Mouse (Mus musculus) kidney, postnatal 25 days (tissue): ENCODE results near the gene Chrna3.

Experiments
- DNase-seq, 2 experiments: peaks; one replicate each; pipeline ENCODE4 v3.0.0; 2021; ENCODE audit warnings: mixed read lengths in 2 of 2

Chrna3 gene

DNA sequence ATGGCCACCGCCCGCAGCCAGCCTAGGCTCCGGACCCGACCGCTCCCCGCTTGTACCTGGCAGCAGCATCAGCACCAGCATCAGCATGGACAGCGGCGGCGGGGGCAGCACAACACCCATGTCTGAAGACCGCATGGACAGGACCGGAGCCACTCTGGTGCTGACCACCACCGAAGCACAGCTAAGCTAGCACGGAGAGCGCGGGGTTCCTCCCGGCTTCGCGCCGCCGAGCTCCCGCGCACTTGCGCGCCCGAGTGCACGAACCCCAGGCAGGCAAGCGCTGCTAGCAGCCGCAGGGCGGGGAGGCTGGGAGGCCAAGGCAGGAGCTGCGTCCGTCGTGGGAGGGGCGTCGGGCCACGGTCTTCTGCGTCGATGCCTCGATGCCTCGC lies at the start of gene Chrna3:
Gene Chrna3 (minus strand): TSS at position 288 of the 389 bp plus-strand sequence.
- DNase-seq = peak in 1 of 2 experiments; percentile 38

DNA sequence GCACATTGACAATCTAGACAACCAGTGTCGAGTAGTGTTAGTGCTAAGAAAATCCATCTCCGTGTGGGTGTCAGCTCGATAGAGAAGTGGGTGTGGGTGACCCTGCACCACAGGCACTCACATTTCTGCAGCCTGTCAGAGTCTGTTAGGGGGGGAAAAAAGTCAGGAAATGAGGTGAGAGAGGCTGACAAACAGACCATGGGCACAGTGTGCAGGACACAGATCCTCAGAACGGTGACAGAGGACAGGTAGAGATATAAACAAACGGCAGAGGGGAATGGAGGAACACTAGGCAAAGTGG lies 41.6 kb upstream of the Chrna3 start:
- DNase-seq = no peak

DNA sequence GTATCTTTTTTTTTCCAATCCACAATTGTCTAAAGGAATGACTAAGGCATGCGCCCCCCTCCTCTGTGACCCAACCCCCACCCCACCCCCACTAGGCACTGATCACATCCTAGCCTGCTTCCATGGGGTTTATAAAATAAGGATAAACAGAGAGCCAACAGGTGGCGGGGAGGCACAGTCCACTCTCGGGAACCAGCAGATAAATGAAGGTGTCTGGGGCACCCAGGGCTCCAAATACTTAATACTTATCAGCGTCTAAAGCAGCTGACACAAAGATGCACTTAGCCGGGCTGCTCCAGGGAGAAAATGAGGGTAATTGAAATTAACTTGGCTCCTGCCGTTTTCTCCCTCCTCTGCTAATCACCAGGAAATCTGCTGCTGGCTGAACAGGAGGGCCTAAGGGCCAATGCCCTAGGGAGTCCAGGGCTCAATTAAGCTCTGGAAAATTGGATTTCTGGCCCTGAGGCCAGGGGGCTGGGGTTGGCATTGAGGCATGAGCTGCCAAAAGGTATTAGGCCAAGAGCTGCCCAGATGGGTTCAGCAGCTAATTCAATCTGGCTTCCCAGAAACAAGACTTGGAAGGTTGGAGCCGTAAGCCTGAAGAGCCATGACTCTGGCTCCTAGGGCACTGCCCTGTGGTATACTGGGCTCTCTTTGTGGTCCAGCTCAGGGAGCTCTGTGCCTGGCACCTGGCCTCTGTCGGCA lies 41.0 kb upstream of the Chrna3 start:
- no peak for DNase-seq

DNA sequence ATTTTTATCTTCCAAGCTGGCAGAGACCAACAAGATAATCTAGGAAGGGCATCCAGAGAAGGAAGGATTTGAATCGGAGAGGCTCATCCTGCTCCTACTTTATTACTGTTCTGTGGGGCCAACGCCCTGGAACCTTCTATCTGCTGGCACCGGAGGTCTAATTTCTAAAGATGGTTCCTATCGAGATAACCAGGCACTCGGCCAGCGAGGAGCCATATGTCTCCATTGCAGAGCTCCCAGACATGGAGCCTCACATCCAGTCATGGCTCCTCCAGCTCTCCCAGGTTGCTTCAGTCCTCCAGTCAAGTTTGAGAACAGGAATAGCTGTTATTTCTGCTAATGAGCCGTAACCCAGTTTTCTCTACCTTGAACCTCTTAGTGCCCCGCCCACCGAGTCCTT lies 38.9 kb upstream of the Chrna3 start:
- no peak for DNase-seq

DNA sequence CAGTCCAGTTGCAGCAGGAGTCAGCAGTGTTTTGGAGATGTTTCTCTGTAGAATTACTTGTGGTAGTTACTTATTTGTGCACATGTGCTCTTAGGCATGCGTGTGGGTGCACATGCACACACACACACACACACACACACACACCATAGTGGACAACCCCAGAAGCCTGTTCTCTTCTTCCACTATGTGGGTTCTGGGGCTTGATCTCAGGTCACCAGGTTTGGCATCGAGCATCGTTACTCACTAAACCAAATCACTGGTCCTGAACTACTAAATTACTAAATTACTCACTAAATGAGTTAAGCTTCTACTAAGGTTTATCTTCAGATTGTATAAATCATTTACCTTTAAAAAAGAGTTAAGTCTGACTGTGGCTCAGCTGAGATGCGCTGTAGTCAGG lies 31.7 kb upstream of the Chrna3 start:
- DNase-seq = peak; percentile 41 to 48

DNA sequence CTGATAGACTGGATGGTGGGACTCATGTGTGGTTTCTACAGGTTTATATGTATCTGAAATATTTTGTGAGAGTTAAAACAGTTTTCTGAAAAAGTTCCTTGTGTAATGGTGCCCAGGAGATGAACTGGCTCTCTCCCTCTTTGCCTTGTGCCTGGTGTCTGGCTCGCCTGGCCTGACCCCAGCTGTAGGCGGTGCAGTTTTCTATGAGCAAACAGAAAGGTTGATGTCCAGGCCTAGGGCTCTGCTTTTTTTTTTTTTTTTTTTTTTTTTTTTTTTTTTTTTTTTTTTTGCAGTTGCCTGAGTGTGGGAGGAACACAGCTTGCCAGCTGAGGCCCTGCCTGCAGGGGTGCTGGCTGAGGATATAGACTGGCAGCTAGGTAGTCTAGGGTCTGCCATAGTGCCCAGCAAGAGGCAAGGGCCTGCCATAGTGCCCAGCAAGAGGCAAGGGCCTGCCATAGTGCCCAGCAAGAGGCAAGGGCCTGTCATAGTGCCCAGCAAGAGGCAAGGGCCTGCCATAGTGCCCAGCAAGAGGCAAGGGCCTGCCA lies 29.1 kb upstream of the Chrna3 start:
- DNase-seq = peak in 1 of 2 experiments; percentile 44

DNA sequence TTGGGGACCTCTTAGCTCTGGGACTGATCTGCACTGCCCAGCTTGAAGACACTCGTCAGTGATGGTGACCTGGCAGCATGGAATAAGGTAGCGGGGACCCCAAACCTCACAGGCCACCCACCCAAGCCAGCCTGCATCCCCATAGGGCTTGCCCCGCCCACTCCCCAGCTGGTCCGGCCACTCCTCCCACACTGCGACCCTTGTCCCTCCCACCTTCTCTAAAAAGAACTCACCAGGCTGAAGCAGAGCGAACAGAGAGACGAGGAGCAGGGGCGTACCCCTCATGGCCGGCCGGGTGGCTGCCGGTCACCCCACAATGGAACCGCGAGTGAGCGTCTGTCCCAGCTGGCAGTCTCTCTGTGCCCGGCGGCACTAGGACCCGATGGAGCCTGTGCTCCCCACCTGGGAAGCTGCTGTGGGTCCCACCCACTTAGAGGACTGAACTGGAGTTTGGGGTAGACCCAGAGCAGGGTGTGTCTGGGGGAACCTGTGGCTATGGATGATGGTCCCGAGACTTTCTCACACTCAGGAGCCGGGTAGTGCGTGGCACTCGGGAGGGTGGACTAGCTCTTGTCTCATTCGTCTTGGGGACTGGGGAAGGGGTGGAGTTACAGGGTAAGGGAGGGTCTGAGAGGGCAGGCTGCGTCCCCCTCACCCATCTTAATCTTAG lies 22.0 kb upstream of the Chrna3 start, which contains the start of gene Chrnb4:
Gene Chrnb4 (minus strand): TSS at position 569 of the 670 bp plus-strand sequence.
- no peak for DNase-seq

DNA sequence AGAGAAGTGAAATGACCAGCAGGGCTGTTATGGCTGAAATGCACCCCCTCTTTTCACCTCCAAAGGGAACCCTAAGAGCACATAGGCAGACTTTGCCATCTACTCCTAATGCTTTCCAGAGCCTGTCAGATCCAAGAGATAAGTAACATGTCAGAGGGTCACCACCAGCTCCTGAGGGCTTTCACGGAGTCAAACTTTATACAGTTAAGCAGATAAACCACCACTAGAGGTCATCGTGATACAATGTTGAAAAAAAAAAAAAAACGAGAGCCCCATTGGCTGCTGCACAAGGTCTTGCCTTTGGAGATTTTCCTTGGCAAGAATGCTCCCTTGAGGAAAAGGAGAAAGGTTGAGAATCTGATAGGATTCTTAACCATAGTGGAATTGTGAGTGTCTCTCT lies 20.4 kb upstream of the Chrna3 start:
- no peak for DNase-seq

DNA sequence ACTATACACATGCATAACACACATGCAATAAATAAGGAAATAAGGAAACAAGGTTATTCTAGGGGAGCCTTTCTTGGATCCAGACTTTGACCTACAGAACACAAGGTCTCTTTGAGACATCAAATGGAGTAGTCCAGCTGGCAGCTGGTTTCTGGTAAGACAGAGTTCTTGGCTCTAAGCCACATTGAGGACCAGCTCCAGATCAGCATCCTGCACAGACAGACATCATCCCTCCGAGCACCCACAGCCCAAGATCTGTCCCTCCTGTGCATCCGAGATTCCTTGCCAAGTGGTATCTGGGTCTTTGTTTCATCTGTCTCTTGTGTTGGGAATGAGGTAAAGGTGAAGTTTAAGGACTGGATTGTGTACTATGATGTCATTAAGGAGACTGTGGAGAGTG lies 18.6 kb upstream of the Chrna3 start:
- no peak for DNase-seq

GRCm38 (mm10) chr9:55043688-55044087 lies 17.3 kb upstream of the Chrna3 start:
- no peak for DNase-seq

- DNase-seq = no peak
These were observed 15.0 kb upstream of the Chrna3 start for GRCm38 (mm10) chr9:55041389-55041788.

DNA sequence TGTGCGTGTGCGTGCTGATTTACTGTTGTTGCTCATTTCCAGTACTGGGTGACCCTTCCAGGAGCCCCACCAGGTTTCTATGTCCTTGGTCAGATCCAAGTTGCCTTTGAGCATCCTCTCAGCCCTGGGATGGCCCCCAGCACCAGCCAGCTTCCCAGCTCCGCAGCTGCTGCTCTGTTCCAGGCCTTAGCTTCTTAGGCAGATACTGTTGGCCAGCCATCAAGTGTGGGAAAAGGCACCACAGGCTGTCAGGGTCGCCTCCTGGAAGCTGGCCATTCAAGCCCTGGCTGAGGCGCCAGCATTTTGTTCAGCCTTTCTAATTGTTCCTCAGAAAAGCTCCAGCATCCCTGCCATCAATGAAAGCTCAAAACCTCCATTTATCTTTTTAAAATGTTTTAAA lies 13.6 kb upstream of the Chrna3 start:
- no peak for DNase-seq

DNA sequence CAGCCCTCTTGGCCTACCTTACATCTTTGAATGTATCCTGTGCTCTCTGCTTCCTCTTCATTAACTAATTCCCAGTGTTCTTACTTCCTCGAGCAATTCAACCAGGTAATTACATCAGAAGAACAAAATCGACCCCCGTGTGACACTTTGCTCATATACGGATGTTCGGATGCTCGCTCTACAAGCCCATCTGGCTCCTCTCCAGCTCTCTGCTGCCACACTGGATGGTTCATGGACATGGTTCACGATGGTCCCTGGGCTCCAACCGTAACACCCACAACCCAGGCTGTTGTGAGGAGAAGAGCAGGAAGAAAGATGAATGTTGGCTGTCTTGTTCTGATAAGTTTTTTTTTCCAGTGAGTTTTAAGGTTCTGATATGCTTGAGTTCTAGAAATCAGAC lies 12.6 kb upstream of the Chrna3 start:
- no peak for DNase-seq

DNA sequence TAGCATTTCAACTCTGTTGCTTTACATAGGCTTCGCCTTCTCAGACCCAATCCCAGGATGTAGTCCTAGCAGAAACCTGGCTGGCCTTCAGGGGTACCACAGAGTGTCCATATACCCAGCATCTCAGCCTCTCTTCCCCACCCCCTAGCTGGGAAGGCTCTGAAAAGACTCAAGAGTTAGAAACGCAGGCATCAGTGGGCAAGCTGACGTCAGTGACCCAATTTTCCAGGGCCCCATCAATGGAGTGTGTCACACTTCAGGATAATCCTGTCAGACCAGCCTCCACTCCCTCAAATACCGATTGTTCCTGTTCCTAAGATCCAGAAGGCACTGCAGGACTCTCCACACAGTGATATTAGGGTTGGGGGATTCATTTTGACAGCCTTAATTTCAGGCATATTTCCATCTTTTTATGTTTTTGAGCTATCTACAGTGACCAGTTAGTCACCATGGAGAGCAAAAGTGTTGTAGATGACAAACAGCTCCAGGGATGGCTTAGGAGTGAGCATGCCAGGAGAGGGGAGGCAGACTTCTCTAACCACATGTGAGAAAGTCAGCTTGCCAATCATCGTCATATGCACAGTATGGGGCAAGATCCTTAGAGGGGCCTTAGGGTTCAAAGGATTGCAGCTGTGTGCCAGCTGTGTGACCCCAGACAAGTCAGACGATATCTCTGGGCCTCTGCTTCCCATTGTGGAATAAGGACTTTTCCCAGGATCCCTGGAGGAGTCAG lies 5.2 kb upstream of the Chrna3 start:
- no peak for DNase-seq

DNA sequence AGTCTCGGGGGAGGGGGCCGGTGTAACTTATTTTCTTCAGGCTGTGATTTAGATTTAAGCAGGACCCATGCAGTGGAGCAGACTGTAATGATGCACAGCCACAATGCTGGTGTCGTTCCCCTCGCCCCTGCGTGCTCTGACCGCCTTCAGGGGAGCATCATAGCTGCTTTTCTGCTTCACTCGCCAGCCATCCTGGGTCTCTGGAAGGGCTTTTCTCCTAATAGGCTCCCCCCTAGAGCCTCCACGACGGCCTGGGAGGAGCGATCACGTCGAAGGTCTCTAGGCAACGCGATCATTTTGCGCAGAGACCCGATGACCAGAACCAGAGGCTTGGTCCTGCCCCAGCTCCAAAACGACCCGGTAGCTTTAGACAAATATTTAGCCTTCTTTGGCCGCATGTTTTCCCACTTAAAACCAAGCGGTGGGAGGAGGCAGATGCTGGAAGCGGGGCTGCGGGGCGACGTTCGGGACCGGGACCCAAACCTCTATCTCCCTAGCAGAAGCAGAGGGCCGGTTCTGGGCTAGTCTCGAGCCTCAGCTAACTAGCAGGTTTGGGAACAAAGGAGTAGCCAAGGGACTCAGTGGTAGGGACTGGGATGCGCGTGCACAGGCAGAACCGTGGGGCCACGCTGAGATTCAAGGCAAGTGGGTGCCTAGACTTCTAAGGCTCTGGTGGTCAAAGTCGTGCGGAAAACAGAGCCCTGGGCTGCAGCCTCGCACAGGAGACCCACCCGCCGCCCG lies 658 bp downstream of the Chrna3 start:
- DNase-seq = no peak

GRCm38 (mm10) chr9:55023902-55024583 lies 2.3 kb downstream of the Chrna3 start:
- peak; percentile 78 to 89 for DNase-seq

GRCm38 (mm10) chr9:55023326-55023725 lies 3.0 kb downstream of the Chrna3 start:
- no peak for DNase-seq

GRCm38 (mm10) chr9:55016926-55017325 lies 9.4 kb downstream of the Chrna3 start:
- no peak for DNase-seq

- DNase-seq = no peak
These were observed 15.6 kb downstream of the Chrna3 start for GRCm38 (mm10) chr9:55010588-55011350.

DNA sequence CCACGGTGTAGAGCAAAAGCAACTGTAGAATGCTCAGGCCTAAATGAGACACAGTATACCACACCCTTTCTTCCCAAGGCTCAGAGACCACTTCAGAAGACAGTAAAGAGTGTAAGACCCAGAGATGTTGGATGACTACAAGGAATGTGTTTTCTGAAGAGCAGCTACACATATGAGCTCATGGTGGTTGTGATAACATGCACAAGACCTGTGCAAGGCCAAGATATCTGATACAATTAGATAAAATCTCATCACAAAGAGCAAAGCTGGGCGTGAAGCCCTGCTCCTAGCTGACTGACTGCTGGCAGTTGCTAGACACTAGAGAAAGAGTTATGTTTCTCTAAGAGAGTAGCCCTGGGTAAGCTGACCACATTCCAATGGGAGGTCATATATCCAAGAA lies 16.7 kb downstream of the Chrna3 start:
- DNase-seq = no peak

GRCm38 (mm10) chr9:55003609-55004008 lies 22.8 kb downstream of the Chrna3 start:
- no peak for DNase-seq

DNA sequence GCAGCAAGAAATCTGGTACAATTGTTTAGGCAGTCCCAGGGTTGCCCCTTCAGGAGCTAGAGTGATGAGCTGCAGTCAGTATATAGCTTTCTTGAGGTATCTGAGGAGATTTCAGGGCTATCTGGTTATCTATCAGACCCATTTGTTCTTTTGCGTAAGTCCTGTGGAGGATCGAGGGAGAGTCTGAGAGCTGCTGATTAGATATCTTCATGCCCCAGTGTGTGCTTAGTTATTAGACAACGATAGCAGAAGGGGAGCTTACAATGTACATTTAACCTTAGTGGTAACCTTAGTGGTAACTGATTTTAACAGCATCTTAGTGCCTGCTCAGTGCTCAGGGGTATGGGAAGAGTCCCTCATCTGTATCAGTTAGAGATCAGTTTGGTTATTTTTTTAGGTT lies 30.7 kb downstream of the Chrna3 start:
- no peak for DNase-seq
